Comparison of ENCODE assay signal across 8 mouse cellular contexts in the genomic region with DNA sequence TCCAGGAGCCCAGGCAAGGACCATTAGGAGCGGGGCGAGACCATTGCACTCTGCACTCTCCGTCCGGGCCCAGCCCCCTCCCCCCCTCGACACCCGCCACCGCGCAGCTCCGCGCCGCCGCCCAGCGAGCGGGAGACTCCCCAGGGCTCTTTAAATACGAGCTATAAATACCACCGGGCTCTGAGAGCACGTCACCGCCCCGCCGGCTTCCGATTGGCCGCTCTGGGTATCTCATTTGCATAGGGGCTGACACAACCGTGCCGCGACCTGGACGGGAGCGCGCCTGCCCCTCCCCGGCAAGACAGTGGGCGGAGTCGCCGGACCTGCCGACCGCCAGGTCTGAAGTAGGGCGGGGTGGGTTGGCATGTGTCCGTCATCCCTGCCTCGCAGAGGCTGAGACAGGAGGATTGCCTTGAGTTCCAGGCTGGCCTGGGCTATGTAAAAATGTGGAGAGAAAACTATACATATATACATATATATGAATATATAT.
DNase-seq lines count a peak whose midpoint lies in the region; ATAC-seq lines count a peak whose summit lies in the region.

No protein-coding gene starts in this region.

- peak; percentile 82 for ATAC-seq in inflammation-experienced regulatory T-cells, adult 6 months

- peak; percentile 95 for DNase-seq in adipocyte (ENCODE audit: low spot score)
- peak; percentile 96 for DNase-seq in embryo, embryonic 10 days (ENCODE audit: low spot score)
- peak; percentile 96 for DNase-seq in gastrocnemius, postnatal 14 days
- peak; percentile 93 to 96 for DNase-seq in left cerebral cortex, postnatal 14 days (ENCODE audit: low spot score in 2 of 2)
- peak; percentile 97 for DNase-seq in mesoderm, embryonic 11.5 days (ENCODE audit: low read depth, low spot score)
- peak; percentile 92 to 95 for DNase-seq in right cerebral cortex, postnatal 36 days (ENCODE audit: low spot score in 2 of 2)
- DNase-seq in yolk sac, embryonic 10.5 days (ENCODE audit: low spot score) = peak; percentile 99

- intact Hi-C loops in gastrocnemius, postnatal 14 days (cut with DNase I; ENCODE audit: low total_unique reads) = loop anchor here (5.0 kb wide), 1 partner anchor 98 kb away; no protein-coding TSS in a partner anchor
- intact Hi-C loops in left cerebral cortex, postnatal 14 days (cut with DNase I) = loop anchor here (2.0 to 10.0 kb wide), 4 partner anchors 38 to 253 kb away; partner anchors contain the start of genes Casc1, Etfrf1 and Kras

Comparison
In these comparisons a context has a peak if more than half of its experiments do, and no peak if none do; other contexts are left out.
1. Peak in every context shown above with its lines: DNase-seq and ATAC-seq.